Mouse (Mus musculus) liver, embryonic 14.5 days (tissue): ENCODE results near the gene Btg1. TPM values are rescaled to one million over a fixed set of nuclear protein-coding genes. Genes with fewer than 3 reads are reported as not detected.

Experiments
- ATAC-seq: fragments of 200-750 bp; cut with Nextera tagmentation; 2 replicates; pipeline ENCODE4 v1.8.0; 2017; ENCODE audit warnings: moderate number of reproducible peaks, mild to moderate bottlenecking, moderate library complexity; ENCODE audit not compliant: insufficient read depth
- DNase-seq, 3 experiments: peaks; one replicate each; pipeline ENCODE4 v3.0.0-alpha.2; 2012 to 2013; ENCODE audit warnings: low read depth in 3 of 3, low spot score in 3 of 3
- H3K27ac ChIP-seq: fragments of 300-500 bp; sonication (generic); 2 replicates; pipeline ENCODE4 v1.5.1; 2014; ENCODE audit warnings: moderate library complexity, mild to moderate bottlenecking, control low read depth, inconsistent platforms
- H3K27me3 ChIP-seq: fragments of 300-500 bp; sonication (generic); 2 replicates; pipeline ENCODE4 v1.6.1; 2014; ENCODE audit warnings: mild to moderate bottlenecking, low read length, moderate library complexity; ENCODE audit not compliant: control insufficient read depth, insufficient read depth
- H3K36me3 ChIP-seq: fragments of 300-500 bp; sonication (generic); replicated peaks from 2 replicates; pipeline ENCODE4 v1.6.1; 2014; ENCODE audit warnings: low read depth; ENCODE audit not compliant: control insufficient read depth, insufficient read depth
- H3K4me1 ChIP-seq, 2 experiments: fragments of 200-500 bp in 1 of 2; fragments of 300-500 bp in 1 of 2; sonication (generic) in 1 of 2; replicated peaks; 2 replicates each; pipeline ENCODE4 v1.6.1; 2012 to 2014; ENCODE audit warnings: antibody characterized with exemption in 1 of 2, inconsistent platforms in 1 of 2, low read length in 1 of 2; ENCODE audit not compliant: control insufficient read depth in 2 of 2, insufficient read depth in 2 of 2
- H3K4me2 ChIP-seq: fragments of 300-500 bp; sonication (generic); 2 replicates; pipeline ENCODE4 v1.6.1; 2014; ENCODE audit warnings: low read depth, mild to moderate bottlenecking, control low read depth, moderate library complexity
- H3K4me3 ChIP-seq, 2 experiments: fragments of 200-500 bp in 1 of 2; fragments of 300-500 bp in 1 of 2; sonication (generic) in 1 of 2; 2 replicates each; pipeline ENCODE4 v1.5.1; 2012 to 2014; ENCODE audit warnings: low read depth in 2 of 2, low read length in 2 of 2, mild to moderate bottlenecking in 2 of 2, control low read depth in 1 of 2, inconsistent platforms in 1 of 2, moderate library complexity in 1 of 2; ENCODE audit not compliant: insufficient read depth in 1 of 2
- H3K9ac ChIP-seq: fragments of 300-500 bp; sonication (generic); replicated peaks from 2 replicates; pipeline ENCODE4 v1.6.1; 2014; ENCODE audit warnings: mild to moderate bottlenecking, control low read depth, moderate library complexity
- H3K9me3 ChIP-seq: fragments of 300-500 bp; sonication (generic); 2 replicates; pipeline ENCODE4 v1.6.1; 2016; ENCODE audit warnings: low read length, mixed read lengths; ENCODE audit not compliant: control insufficient read depth
- CTCF ChIP-seq: IDR thresholded peaks from 2 replicates; pipeline ENCODE4 v1.5.1; 2016; ENCODE audit warnings: antibody characterized with exemption, low read depth, control low read depth
- EP300 ChIP-seq: IDR thresholded peaks from 2 replicates; pipeline ENCODE4 v1.6.1; 2016; ENCODE audit warnings: antibody characterized with exemption, low read depth
- WGBS: fragments of 180-500 bp; shearing (Covaris S2); extraction: QIAGEN DNeasy Blood & Tissue Kit; methylation state at CpG from one replicate; pipeline ENCODE4 v1.1.7; 2014; ENCODE audit not compliant: insufficient replicate concordance; 5-methylcytosine and 5-hydroxymethylcytosine counted together
- polyA plus RNA-seq, 2 experiments: library from polyadenylated mRNA; depleted of rRNA in 1 of 2; stranded (reverse) in 1 of 2; unstranded in 1 of 2; fragments of >200 nt; fragmentation: Nextera tagmentation in 1 of 2; extraction: Ambion mirVana in 1 of 2; gene quantifications; 2 replicates each; pipeline versions ENCODE4 v1.2.1 to v1.2.3; 2012 to 2014

Btg1 gene
- polyA plus RNA-seq, 2 experiments, result 2.7 to 7.9 TPM

GRCm38 (mm10) chr10:96578924-96579323 lies 37.9 kb upstream of the Btg1 start:
- Histone ChIP-seq H3K4me2 (no peak overlapping the region), H3K36me3 (no peaks in the 10 kb centered on the region), H3K27ac (no peak overlapping the region), H3K27me3 (no peaks in the 10 kb centered on the region), H3K9ac (no peak overlapping the region), H3K4me3 (no peak overlapping the region), H3K9me3 (no peaks in the 10 kb centered on the region), H3K4me1 (no peaks in the 10 kb centered on the region)
- 62% methylated on average over 5 of the region's 5 CpGs for WGBS
- DNase-seq (no peak), ATAC-seq (no peak)
- TF ChIP-seq CTCF (no peak), EP300 (no peak)

- H3K4me3 ChIP-seq, result no peak overlapping the region
These were observed 37.4 kb upstream of the Btg1 start for GRCm38 (mm10) chr10:96579436-96579835.

GRCm38 (mm10) chr10:96580246-96580645 lies 36.6 kb upstream of the Btg1 start:
- no peak for ATAC-seq
- no peak for DNase-seq
- no peak overlapping the region for H3K27ac ChIP-seq
- no peak overlapping the region for H3K4me2 ChIP-seq
- no peaks in the 10 kb centered on the region for H3K27me3 ChIP-seq
- TF ChIP-seq EP300 (no peak), CTCF (no peak)
- no peak overlapping the region for H3K9ac ChIP-seq
- H3K4me1 ChIP-seq, result no peaks in the 10 kb centered on the region
- 55% methylated on average over 7 of the region's 7 CpGs for WGBS
- no peak overlapping the region for H3K4me3 ChIP-seq
- no peaks in the 10 kb centered on the region for H3K36me3 ChIP-seq
- H3K9me3 ChIP-seq, result no peaks in the 10 kb centered on the region

More at GRCm38 (mm10) chr10:96579436-96579835, 37.4 kb upstream of the Btg1 start:
- DNase-seq (no peak), ATAC-seq (no peak)
- H3K27ac ChIP-seq, result no peak overlapping the region
- no peaks in the 10 kb centered on the region for H3K4me1 ChIP-seq
- no peaks in the 10 kb centered on the region for H3K9me3 ChIP-seq
- no peak overlapping the region for H3K9ac ChIP-seq
- H3K36me3 ChIP-seq, result no peaks in the 10 kb centered on the region
- no peak overlapping the region for H3K4me2 ChIP-seq
- no peaks in the 10 kb centered on the region for H3K27me3 ChIP-seq
- 41% methylated on average over 4 of the region's 4 CpGs for WGBS
- TF ChIP-seq EP300, result no peak
- TF ChIP-seq CTCF, result no peak

- no peak overlapping the region for H3K27ac ChIP-seq
- no peak overlapping the region for H3K4me2 ChIP-seq
- H3K4me1 ChIP-seq, result no peaks in the 10 kb centered on the region
- no peaks in the 10 kb centered on the region for H3K27me3 ChIP-seq
- H3K36me3 ChIP-seq, result no peaks in the 10 kb centered on the region
- TF ChIP-seq CTCF (no peak), EP300 (no peak)
- H3K9me3 ChIP-seq, result no peaks in the 10 kb centered on the region
- H3K9ac ChIP-seq, result no peak overlapping the region
- WGBS, result 55% methylated on average over 6 of the region's 6 CpGs
- no peak for DNase-seq
- H3K4me3 ChIP-seq, result no peak overlapping the region
- ATAC-seq, result no peak
These were observed 35.6 kb upstream of the Btg1 start for GRCm38 (mm10) chr10:96581232-96581631.

GRCm38 (mm10) chr10:96586191-96586880 lies 30.5 kb upstream of the Btg1 start:
- Histone ChIP-seq H3K9me3 (no peaks in the 10 kb centered on the region), H3K4me3 (no peak overlapping the region), H3K27ac (no peak overlapping the region), H3K9ac (no peak overlapping the region), H3K4me2 (no peak overlapping the region), H3K4me1 (no peaks in the 10 kb centered on the region), H3K36me3 (no peaks in the 10 kb centered on the region), H3K27me3 (no peaks in the 10 kb centered on the region)
- DNase-seq (no peak), ATAC-seq (no peak)
- WGBS, result 60% methylated on average over 4 of the region's 4 CpGs
- TF ChIP-seq EP300 (no peak), CTCF (no peak)
